ENCODE assay signal across 8 mouse cellular contexts in genomic region chr1:36813415-36813814, GRCm38 (mm10). TPM values are rescaled to one million over a fixed set of nuclear protein-coding genes. Genes with fewer than 3 reads are reported as not detected.
DNase-seq lines count a peak whose midpoint lies in the region; ATAC-seq lines count a peak whose summit lies in the region.

No protein-coding gene starts in this region.

- H3K4me2 ChIP-seq in heart, embryonic 12.5 days, result peak overlapping the region; percentile 21; the same call in 1 of the 2 replicates
- no peak overlapping the region for H3K4me2 ChIP-seq in forebrain, embryonic 16.5 days (ENCODE audit: low read length)

- no peak overlapping the region for H3K9ac ChIP-seq in heart, embryonic 12.5 days
- H3K9ac ChIP-seq in forebrain, embryonic 16.5 days (replicated peaks; ENCODE audit: low read depth, low read length), result no peak overlapping the region

- no peak overlapping the region for H3K4me3 ChIP-seq in heart, embryonic 12.5 days
- no peak overlapping the region for H3K4me3 ChIP-seq in forebrain, embryonic 16.5 days (replicated peaks; ENCODE audit: low read length)

- H3K27me3 ChIP-seq in heart, embryonic 12.5 days (replicated peaks), result no peaks in the 10 kb centered on the region
- H3K27me3 ChIP-seq in forebrain, embryonic 16.5 days (replicated peaks; ENCODE audit: control insufficient read depth, insufficient read depth, low read length), result no peaks in the 10 kb centered on the region

- peak overlapping the region; percentile 62; the same call in 1 of the 2 replicates for H3K27ac ChIP-seq in heart, embryonic 12.5 days (ENCODE audit: poor library complexity, severe bottlenecking)
- peak overlapping the region; percentile 70 for H3K27ac ChIP-seq in forebrain, embryonic 16.5 days (ENCODE audit: low read length)

- H3K9me3 ChIP-seq in heart, embryonic 12.5 days (replicated peaks), result no peaks in the 10 kb centered on the region
- no peaks in the 10 kb centered on the region for H3K9me3 ChIP-seq in forebrain, embryonic 16.5 days (ENCODE audit: control insufficient read depth, low read length)

- H3K36me3 ChIP-seq in heart, embryonic 12.5 days, result peaks cover 72% of the 10 kb centered on the region
- H3K36me3 ChIP-seq in forebrain, embryonic 16.5 days (ENCODE audit: control insufficient read depth, insufficient read depth), result peaks cover 23% of the 10 kb centered on the region

- 16% methylated on average over 7 of the region's 7 CpGs for WGBS in heart, embryonic 12.5 days
- 65% methylated on average over 7 of the region's 7 CpGs for WGBS in forebrain, embryonic 16.5 days

- peak; percentile 51; the same call in 1 of the 2 replicates for ATAC-seq in heart, embryonic 12.5 days (ENCODE audit: insufficient number of reproducible peaks, low FRiP score)
- ATAC-seq in forebrain, embryonic 16.5 days, result peak; percentile 83
- ATAC-seq in megakaryocyte-erythroid progenitor cell, adult 5-6 weeks (replicated peaks; ENCODE audit: low FRiP score, low TSS enrichment, poor library complexity, severe bottlenecking), result peak; percentile 92
- ATAC-seq in megakaryocyte, adult 5-6 weeks (ENCODE audit: poor library complexity, severe bottlenecking), result no peak

- intact Hi-C loops in heart, postnatal 14 days (cut with DNase I), result no loop called here

- DNase-seq in heart, postnatal 14 days, result no peak
- DNase-seq in layer of hippocampus, adult 9-11 months, result peak; percentile 90
- no peak for DNase-seq in natural killer cell, adult 2 months (ENCODE audit: low spot score in 2 of 2)
- DNase-seq in gastrocnemius, postnatal 4 days (ENCODE audit: low spot score in 2 of 2), result no peak

- peaks cover 7% of the 10 kb centered on the region for H3K4me1 ChIP-seq in heart, embryonic 12.5 days (replicated peaks)
- peaks cover 3% of the 10 kb centered on the region; the same call in 1 of the 2 replicates for H3K4me1 ChIP-seq in forebrain, embryonic 16.5 days (replicated peaks; ENCODE audit: control insufficient read depth, insufficient read depth, low read length)

RNA-seq across cellular contexts. Expression of gene Zap70, which starts 51.8 kb away (rescaled TPM):
- polyA plus RNA-seq in heart, embryonic 12.5 days (2016; fragmentation: Nextera tagmentation; extraction: Ambion mirVana), result 0.33 and 0.50 TPM in 2 replicates
- 1 to 10 TPM in 1 of 2 experiments, under 1 TPM in 1; 0.22 to 3.3 TPM for total RNA-seq in heart, postnatal 14 days (2021)
- 1.2 and 1.4 TPM in 2 replicates for polyA plus RNA-seq in forebrain, embryonic 16.5 days (2015; fragmentation: Nextera tagmentation; extraction: Ambion mirVana)
- total RNA-seq in megakaryocyte-erythroid progenitor cell, adult 5-6 weeks (2014; fragmentation: Nextera tagmentation), result 2.5 and 3.9 TPM in 2 replicates
- total RNA-seq in megakaryocyte-erythroid progenitor cell, adult 5-6 weeks (2017), result 1.3 and 1.7 TPM in 2 replicates
- under 1 TPM; 0.21 to 0.49 TPM for total RNA-seq in gastrocnemius, postnatal 4 days (2021)
- total RNA-seq in megakaryocyte, adult 5-6 weeks (2015), result 0.71 and 1.7 TPM in 2 replicates
- 0.77 and 1.5 TPM in 2 replicates for total RNA-seq in megakaryocyte, adult 5-6 weeks (2017)
